Mouse (Mus musculus) thymus, postnatal 0 days (tissue): ENCODE measurements around the gene Nmi. TPM values are rescaled to one million over a fixed set of nuclear protein-coding genes. Genes with fewer than 3 reads are reported as not detected.
A peak's percentile ranks its signal among the peaks of the same experiment; 100 is the strongest.

Experiments used
- DNase-seq: peaks from one replicate; pipeline ENCODE4 v3.0.0-alpha.2; 2015; ENCODE audit warnings: low spot score
- polyA plus RNA-seq: library from polyadenylated mRNA; unstranded; fragments of >200 nt; fragmentation: Nextera tagmentation; extraction: Ambion mirVana; gene quantifications from 2 replicates; pipeline ENCODE4 v1.2.1, GENCODE M21; 2015

Gene Nmi
- polyA plus RNA-seq, 1 experiment from 2014 or later = 91.3 TPM

- no peak for DNase-seq
Measured at GRCm38 (mm10) chr2:51945812-51946211, 27.5 kb downstream of the Nmi start.

GRCm38 (mm10) chr2:51941832-51942231, 31.5 kb downstream of the Nmi start:
- DNase-seq = no peak

GRCm38 (mm10) chr2:51938750-51939149, 34.5 kb downstream of the Nmi start:
- no peak for DNase-seq

GRCm38 (mm10) chr2:51937004-51937403, 36.3 kb downstream of the Nmi start:
- no peak for DNase-seq

- DNase-seq = no peak
Measured at GRCm38 (mm10) chr2:51936585-51936984, 36.7 kb downstream of the Nmi start.

- no peak for DNase-seq
Measured at GRCm38 (mm10) chr2:51935921-51936320, 37.4 kb downstream of the Nmi start.

GRCm38 (mm10) chr2:51934574-51935334, 38.5 kb downstream of the Nmi start, which contains the start of gene Rbm43:
TSS of gene Rbm43 (minus strand) at chr2:51935163.
- DNase-seq = peak; percentile 85

- DNase-seq = peak; percentile 22
Measured at GRCm38 (mm10) chr2:51933341-51934134, 39.8 kb downstream of the Nmi start.

- no peak for DNase-seq
Measured at GRCm38 (mm10) chr2:51931241-51931640, 42.1 kb downstream of the Nmi start.

GRCm38 (mm10) chr2:51914944-51915680, 58.2 kb downstream of the Nmi start:
- peak; percentile 60 for DNase-seq

- DNase-seq = no peak
Measured at GRCm38 (mm10) chr2:51914532-51914931, 58.8 kb downstream of the Nmi start.

- no peak for DNase-seq
Measured at GRCm38 (mm10) chr2:51912740-51913139, 60.6 kb downstream of the Nmi start.

- DNase-seq = no peak
Measured at GRCm38 (mm10) chr2:51911864-51912263, 61.4 kb downstream of the Nmi start.

GRCm38 (mm10) chr2:51907538-51908110, 65.7 kb downstream of the Nmi start:
- no peak for DNase-seq

- DNase-seq = no peak
Measured at GRCm38 (mm10) chr2:51905637-51906036, 67.7 kb downstream of the Nmi start.

Other genes with a start within 250 kb of the Nmi start
- 30.1 and 32.4 TPM in 2 replicates for gene Rbm43, start 38.3 kb downstream of the Nmi start, polyA plus RNA-seq
- gene Tnfaip6, start 64.5 kb upstream of the Nmi start, polyA plus RNA-seq = 2.7 and 2.9 TPM in 2 replicates
- gene Rif1, start 99.3 kb upstream of the Nmi start, polyA plus RNA-seq = 32.5 and 38.2 TPM in 2 replicates